Mouse (Mus musculus) stomach, postnatal 0 days (tissue): ENCODE results near the gene Ywhaq. TPM values are rescaled to one million over a fixed set of nuclear protein-coding genes. Genes with fewer than 3 reads are reported as not detected.

Source experiments
- ATAC-seq: fragments of 200-750 bp; cut with Nextera tagmentation; 2 replicates; pipeline ENCODE4 v1.8.0; 2017; ENCODE audit not compliant: low FRiP score, low TSS enrichment
- DNase-seq: peaks from one replicate; pipeline ENCODE4 v3.0.0-alpha.2; 2016; ENCODE audit warnings: low spot score
- H3K27ac ChIP-seq: fragments of 300-500 bp; sonication (generic); replicated peaks from 2 replicates; pipeline ENCODE4 v1.5.1; 2014; ENCODE audit warnings: mild to moderate bottlenecking, control low read depth
- H3K27me3 ChIP-seq: fragments of 300-500 bp; sonication (generic); 2 replicates; pipeline ENCODE4 v1.6.1; 2014; ENCODE audit warnings: low read length; ENCODE audit not compliant: control insufficient read depth, insufficient read depth
- H3K36me3 ChIP-seq: fragments of 300-500 bp; sonication (generic); 2 replicates; pipeline ENCODE4 v1.6.1; 2014; ENCODE audit warnings: low read length, mixed read lengths; ENCODE audit not compliant: control insufficient read depth, insufficient read depth
- H3K4me1 ChIP-seq: fragments of 300-500 bp; sonication (generic); replicated peaks from 2 replicates; pipeline ENCODE4 v1.6.1; 2014; ENCODE audit warnings: antibody characterized with exemption; ENCODE audit not compliant: control insufficient read depth, insufficient read depth
- H3K4me2 ChIP-seq: fragments of 300-500 bp; sonication (generic); replicated peaks from 2 replicates; pipeline ENCODE4 v1.6.1; 2014; ENCODE audit warnings: low read depth, mild to moderate bottlenecking, control low read depth, moderate library complexity
- H3K4me3 ChIP-seq: fragments of 300-500 bp; sonication (generic); 2 replicates; pipeline ENCODE4 v1.5.1; 2014; ENCODE audit warnings: low read depth, low read length, control low read depth
- H3K9ac ChIP-seq: fragments of 300-500 bp; sonication (generic); 2 replicates; pipeline ENCODE4 v1.6.1; 2014; ENCODE audit warnings: mild to moderate bottlenecking, low read length, control low read depth, mixed read lengths
- H3K9me3 ChIP-seq: fragments of 300-500 bp; sonication (generic); 2 replicates; pipeline ENCODE4 v1.6.1; 2016; ENCODE audit warnings: low read length; ENCODE audit not compliant: control insufficient read depth
- CTCF ChIP-seq: IDR thresholded peaks from 2 replicates; pipeline ENCODE4 v1.5.1; 2016; ENCODE audit warnings: antibody characterized with exemption, low read depth, mild to moderate bottlenecking, moderate library complexity
- EP300 ChIP-seq: optimal IDR thresholded peaks from 2 replicates; pipeline ENCODE3; 2016; ENCODE audit warnings: antibody characterized with exemption
- whole genome bisulfite sequencing: fragments of 180-500 bp; shearing (Covaris S2); extraction: QIAGEN DNeasy Blood & Tissue Kit; methylation state at CpG from one replicate; pipeline ENCODE4 v1.1.7; 2014; 5-methylcytosine and 5-hydroxymethylcytosine counted together
- polyA plus RNA-seq: library from polyadenylated mRNA; unstranded; fragments of >200 nt; fragmentation: Nextera tagmentation; extraction: Ambion mirVana; gene quantifications from 2 replicates; pipeline ENCODE4 v1.2.1, GENCODE M21; 2015

Ywhaq gene
- polyA plus RNA-seq = 371 and 384 TPM in 2 replicates

- Histone ChIP-seq H3K27me3 (no peaks in the 10 kb centered on the region), H3K27ac (peak within 1 kb of the TSS; percentile 100), H3K4me2 (peak within 1 kb of the TSS; percentile 56), H3K4me3 (peak within 1 kb of the TSS; percentile 90), H3K9ac (peak within 1 kb of the TSS; percentile 91), H3K9me3 (no peaks in the 10 kb centered on the region), H3K4me1 (no peaks in the 10 kb centered on the region), H3K36me3 (no peaks in the 10 kb centered on the region)
- ATAC-seq = peak; percentile 99
- under 1% methylated on average over 90 of the region's 103 CpGs for WGBS
- peak; percentile 99 for DNase-seq
- TF ChIP-seq CTCF (no peak), EP300 (no peak)
Observed at GRCm38 (mm10) chr12:21417100-21418070, at the start of gene Ywhaq. Ywhaq (minus strand) TSS chr12:21417637.

DNA sequence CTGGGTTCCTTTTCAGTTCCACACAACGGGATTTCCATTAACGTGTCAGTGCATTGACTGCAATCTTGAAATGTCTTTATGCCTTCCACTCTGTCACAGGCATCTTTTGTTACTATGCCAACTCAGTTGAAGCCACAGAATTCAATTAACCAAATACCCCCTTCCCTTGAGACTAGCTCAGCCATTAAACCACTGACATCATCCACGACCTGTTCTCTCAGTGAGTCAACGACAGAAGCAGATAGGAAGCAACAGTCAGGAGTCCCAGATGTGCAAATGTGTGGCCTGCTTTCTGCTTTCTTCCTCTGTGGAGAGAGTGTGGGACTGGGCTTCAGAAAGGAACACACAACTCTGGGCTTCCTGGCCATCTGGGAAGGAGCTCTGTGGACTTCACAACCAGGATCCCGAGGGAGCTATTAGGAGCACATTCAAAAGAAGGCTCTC lies 46.0 kb upstream of the Ywhaq start:
- no peak overlapping the region for H3K4me3 ChIP-seq
- WGBS = 45% methylated on average over 5 of the region's 5 CpGs
- H3K4me1 ChIP-seq = no peaks in the 10 kb centered on the region
- no peak overlapping the region for H3K9ac ChIP-seq
- no peaks in the 10 kb centered on the region for H3K36me3 ChIP-seq
- no peak for ATAC-seq
- no peaks in the 10 kb centered on the region for H3K27me3 ChIP-seq
- DNase-seq = no peak
- TF ChIP-seq EP300 = no peak
- TF ChIP-seq CTCF = no peak
- H3K4me2 ChIP-seq = no peak overlapping the region
- no peaks in the 10 kb centered on the region for H3K9me3 ChIP-seq
- no peak overlapping the region for H3K27ac ChIP-seq

- TF ChIP-seq EP300 (no peak), CTCF (no peak)
- WGBS = 71% methylated on average over 3 of the region's 3 CpGs
- Histone ChIP-seq H3K4me1 (no peaks in the 10 kb centered on the region), H3K9me3 (no peaks in the 10 kb centered on the region), H3K9ac (no peak overlapping the region), H3K27me3 (no peaks in the 10 kb centered on the region), H3K27ac (no peak overlapping the region), H3K4me3 (no peak overlapping the region), H3K36me3 (no peaks in the 10 kb centered on the region), H3K4me2 (no peak overlapping the region)
- DNase-seq (no peak), ATAC-seq (0 out of 2 replicates have a peak, but pooled peaks have one; percentile 26)
Observed at GRCm38 (mm10) chr12:21462658-21463057, 45.2 kb upstream of the Ywhaq start.

GRCm38 (mm10) chr12:21459681-21460080 lies 42.2 kb upstream of the Ywhaq start:
- Histone ChIP-seq H3K4me1 (no peaks in the 10 kb centered on the region), H3K4me3 (no peak overlapping the region), H3K27ac (no peak overlapping the region), H3K9me3 (no peaks in the 10 kb centered on the region), H3K9ac (no peak overlapping the region), H3K36me3 (no peaks in the 10 kb centered on the region), H3K4me2 (no peak overlapping the region), H3K27me3 (no peaks in the 10 kb centered on the region)
- DNase-seq = no peak
- no peak for ATAC-seq
- WGBS = 83% methylated on average over 4 of the region's 4 CpGs
- TF ChIP-seq EP300 = no peak
- no peak for TF ChIP-seq CTCF

GRCm38 (mm10) chr12:21456021-21456420 lies 38.6 kb upstream of the Ywhaq start:
- no peak overlapping the region for H3K4me2 ChIP-seq
- no peak overlapping the region for H3K9ac ChIP-seq
- 100% methylated on average over 1 of the region's 1 CpGs for WGBS
- DNase-seq (no peak), ATAC-seq (no peak)
- H3K27ac ChIP-seq = no peak overlapping the region
- no peaks in the 10 kb centered on the region for H3K9me3 ChIP-seq
- TF ChIP-seq CTCF (no peak), EP300 (no peak)
- no peaks in the 10 kb centered on the region for H3K36me3 ChIP-seq
- H3K4me3 ChIP-seq = no peak overlapping the region
- H3K27me3 ChIP-seq = no peaks in the 10 kb centered on the region
- H3K4me1 ChIP-seq = no peaks in the 10 kb centered on the region

- TF ChIP-seq CTCF (no peak), EP300 (no peak)
- Histone ChIP-seq H3K9me3 (no peaks in the 10 kb centered on the region), H3K4me2 (no peak overlapping the region), H3K27ac (no peak overlapping the region), H3K4me3 (no peak overlapping the region), H3K4me1 (no peaks in the 10 kb centered on the region), H3K27me3 (no peaks in the 10 kb centered on the region), H3K36me3 (no peaks in the 10 kb centered on the region), H3K9ac (no peak overlapping the region)
- DNase-seq (no peak), ATAC-seq (no peak)
- WGBS = 19% methylated on average over 1 of the region's 1 CpGs
Observed at GRCm38 (mm10) chr12:21451752-21452151, 34.3 kb upstream of the Ywhaq start.
